Mouse (Mus musculus) liver, embryonic 11.5 days (tissue): ENCODE data around the gene Ttll7. TPM values are rescaled to one million over a fixed set of nuclear protein-coding genes. Genes with fewer than 3 reads are reported as not detected.

Experiments used
- ATAC-seq: fragments of 200-750 bp; cut with Nextera tagmentation; replicated peaks from 2 replicates; pipeline ENCODE4 v1.8.0; 2017; ENCODE audit warnings: moderate number of reproducible peaks, mild to moderate bottlenecking, moderate TSS enrichment, moderate library complexity; ENCODE audit not compliant: low FRiP score
- DNase-seq: peaks from one replicate; pipeline ENCODE4 v3.0.0-alpha.2; 2017; ENCODE audit warnings: low spot score
- H3K27ac ChIP-seq: fragments of 300-500 bp; sonication (generic); 2 replicates; pipeline ENCODE4 v1.5.1; 2014; ENCODE audit warnings: mild to moderate bottlenecking, low read depth, low read length, control low read depth
- H3K27me3 ChIP-seq: fragments of 300-500 bp; sonication (generic); replicated peaks from 2 replicates; pipeline ENCODE4 v1.6.1; 2014; ENCODE audit warnings: low read length, mixed read lengths; ENCODE audit not compliant: control insufficient read depth, insufficient read depth
- H3K36me3 ChIP-seq: fragments of 300-500 bp; sonication (generic); 2 replicates; pipeline ENCODE4 v1.6.1; 2014; ENCODE audit warnings: mild to moderate bottlenecking, low read length, moderate library complexity, mixed read lengths; ENCODE audit not compliant: control insufficient read depth, insufficient read depth
- H3K4me1 ChIP-seq: fragments of 300-500 bp; sonication (generic); replicated peaks from 2 replicates; pipeline ENCODE4 v1.6.1; 2014; ENCODE audit warnings: low read length, mixed read lengths; ENCODE audit not compliant: control insufficient read depth, insufficient read depth
- H3K4me2 ChIP-seq: fragments of 300-500 bp; sonication (generic); 2 replicates; pipeline ENCODE4 v1.6.1; 2014; ENCODE audit warnings: mild to moderate bottlenecking, control low read depth, moderate library complexity
- H3K4me3 ChIP-seq: fragments of 300-500 bp; sonication (generic); 2 replicates; pipeline ENCODE4 v1.5.1; 2014; ENCODE audit warnings: low read depth, low read length, control low read depth
- H3K9ac ChIP-seq: fragments of 300-500 bp; sonication (generic); 2 replicates; pipeline ENCODE4 v1.6.1; 2014; ENCODE audit warnings: low read depth, low read length, control low read depth
- H3K9me3 ChIP-seq: fragments of 300-500 bp; sonication (generic); 2 replicates; pipeline ENCODE4 v1.6.1; 2016; ENCODE audit warnings: low read length, inconsistent platforms, mixed read lengths; ENCODE audit not compliant: control insufficient read depth
- WGBS: fragments of 180-500 bp; shearing (Covaris S2); extraction: QIAGEN DNeasy Blood & Tissue Kit; methylation state at CpG from one replicate; pipeline ENCODE4 v1.1.7; 2014; 5-methylcytosine and 5-hydroxymethylcytosine counted together
- polyA plus RNA-seq: library from polyadenylated mRNA; unstranded; fragments of >200 nt; fragmentation: Nextera tagmentation; extraction: Ambion mirVana; gene quantifications from 2 replicates; pipeline ENCODE4 v1.2.1, GENCODE M21; 2014

Ttll7 gene
- polyA plus RNA-seq, 1 experiment from 2014 or later, result 1.0 TPM

DNA sequence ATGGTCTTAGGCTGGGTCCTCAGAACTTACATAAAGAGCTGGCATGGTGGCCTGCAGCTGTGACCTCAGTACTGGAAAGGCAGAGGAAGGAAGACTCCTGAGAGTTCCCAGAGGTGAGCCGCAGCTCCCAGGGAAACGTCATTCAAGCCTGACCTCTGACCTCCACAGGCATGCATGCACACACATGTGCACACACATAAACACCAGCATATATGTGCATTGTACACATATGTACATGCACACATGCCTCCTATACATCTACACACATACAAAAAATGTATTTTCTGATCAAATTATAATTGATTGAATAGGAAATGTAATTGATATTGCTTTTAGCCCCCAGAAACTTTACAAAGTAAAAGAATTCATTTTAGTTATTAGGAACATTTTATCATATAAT is 93.2 kb downstream of the Ttll7 start:
- Histone ChIP-seq H3K4me3 (no peak overlapping the region), H3K4me2 (no peak overlapping the region), H3K4me1 (no peaks in the 10 kb centered on the region), H3K27me3 (no peaks in the 10 kb centered on the region), H3K9ac (no peak overlapping the region), H3K9me3 (no peaks in the 10 kb centered on the region), H3K27ac (no peak overlapping the region), H3K36me3 (no peaks in the 10 kb centered on the region)
- DNase-seq (no peak), ATAC-seq (peak; percentile 41; the same call in 1 of the 2 replicates)
- WGBS, result 49% methylated on average over 2 of the region's 2 CpGs

DNA sequence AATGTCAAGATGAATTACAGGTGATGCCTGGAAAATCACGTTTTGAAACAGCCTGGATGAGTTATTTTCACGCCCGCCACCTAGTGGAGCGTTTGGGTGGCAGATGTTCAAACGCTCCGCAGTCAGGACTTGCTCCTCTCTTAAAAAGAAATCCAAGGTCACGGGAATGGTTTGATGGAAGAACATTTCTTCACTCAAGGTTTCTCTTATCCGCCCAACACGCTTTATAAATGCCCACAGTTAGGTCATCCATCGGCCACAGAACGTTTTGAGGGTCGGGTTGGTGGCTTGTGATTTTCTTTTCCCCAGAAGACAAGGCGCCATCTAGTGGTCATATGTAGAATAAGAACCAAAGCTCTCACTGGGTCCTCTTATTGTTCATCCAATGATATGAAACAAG is 93.7 kb downstream of the Ttll7 start:
- Histone ChIP-seq H3K36me3 (no peaks in the 10 kb centered on the region), H3K27ac (no peak overlapping the region), H3K27me3 (no peaks in the 10 kb centered on the region), H3K9ac (no peak overlapping the region), H3K4me3 (peak overlapping the region; percentile 39), H3K4me1 (no peaks in the 10 kb centered on the region), H3K4me2 (peak overlapping the region; percentile 67), H3K9me3 (no peaks in the 10 kb centered on the region)
- DNase-seq (peak; percentile 59), ATAC-seq (peak; percentile 53; the same call in 1 of the 2 replicates)
- WGBS, result 1% methylated on average over 13 of the region's 13 CpGs

DNA sequence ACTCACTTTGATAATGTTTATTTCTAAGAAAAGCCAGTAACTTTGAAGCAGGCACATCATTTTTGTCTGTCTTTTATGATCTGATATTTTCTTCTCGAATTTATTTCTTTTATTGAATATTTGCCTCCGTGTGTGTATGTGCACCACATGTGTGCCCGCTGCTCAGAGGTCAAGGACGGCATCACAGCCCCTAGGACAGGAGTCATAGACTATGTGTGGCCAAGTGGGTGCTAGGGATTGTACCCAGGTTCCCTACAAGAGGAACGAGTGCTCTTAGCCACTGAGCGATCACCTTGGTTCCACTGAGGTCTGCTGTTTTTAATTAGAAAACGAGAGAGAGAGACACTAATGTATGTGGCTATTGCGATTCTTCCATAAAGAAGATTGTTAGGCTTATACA is 94.5 kb downstream of the Ttll7 start:
- Histone ChIP-seq H3K27ac (no peak overlapping the region), H3K4me2 (no peak overlapping the region), H3K9me3 (no peaks in the 10 kb centered on the region), H3K9ac (no peak overlapping the region), H3K4me1 (no peaks in the 10 kb centered on the region), H3K27me3 (no peaks in the 10 kb centered on the region), H3K4me3 (no peak overlapping the region), H3K36me3 (no peaks in the 10 kb centered on the region)
- no peak for DNase-seq
- WGBS, result 75% methylated on average over 8 of the region's 8 CpGs
- no peak for ATAC-seq

- DNase-seq, result no peak
- Histone ChIP-seq H3K4me2 (no peak overlapping the region), H3K27ac (no peak overlapping the region), H3K36me3 (no peaks in the 10 kb centered on the region), H3K9me3 (no peaks in the 10 kb centered on the region), H3K4me3 (no peak overlapping the region), H3K4me1 (no peaks in the 10 kb centered on the region), H3K9ac (no peak overlapping the region), H3K27me3 (no peaks in the 10 kb centered on the region)
- 87% methylated on average over 8 of the region's 8 CpGs for WGBS
- ATAC-seq, result no peak
Observed at GRCm38 (mm10) chr3:146956792-146957191, 104.6 kb downstream of the Ttll7 start.

DNA sequence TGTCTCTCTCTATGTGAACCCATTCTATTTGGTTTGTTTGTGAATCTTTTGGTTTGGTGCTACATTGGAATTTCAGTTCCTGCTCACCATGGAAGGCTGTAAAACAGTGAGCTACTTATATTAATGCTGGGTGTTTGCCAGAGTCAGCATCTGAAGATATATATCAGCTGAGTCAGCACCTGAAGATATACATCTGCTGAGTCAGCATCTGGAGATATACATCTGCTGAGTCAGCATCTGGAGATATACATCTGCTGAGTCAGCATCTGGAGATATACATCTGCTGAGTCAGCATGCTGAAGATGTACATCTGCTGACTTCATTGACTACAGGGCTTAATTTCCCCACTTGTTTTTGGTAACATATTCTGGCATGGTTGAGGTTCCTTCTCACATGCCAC is 110.7 kb downstream of the Ttll7 start:
- ATAC-seq (no peak), DNase-seq (no peak)
- no peaks in the 10 kb centered on the region for H3K36me3 ChIP-seq
- H3K27ac ChIP-seq, result no peak overlapping the region
- no peak overlapping the region for H3K9ac ChIP-seq
- H3K27me3 ChIP-seq, result no peaks in the 10 kb centered on the region
- H3K9me3 ChIP-seq, result no peaks in the 10 kb centered on the region
- no peak overlapping the region for H3K4me2 ChIP-seq
- H3K4me1 ChIP-seq, result no peaks in the 10 kb centered on the region
- H3K4me3 ChIP-seq, result no peak overlapping the region

DNA sequence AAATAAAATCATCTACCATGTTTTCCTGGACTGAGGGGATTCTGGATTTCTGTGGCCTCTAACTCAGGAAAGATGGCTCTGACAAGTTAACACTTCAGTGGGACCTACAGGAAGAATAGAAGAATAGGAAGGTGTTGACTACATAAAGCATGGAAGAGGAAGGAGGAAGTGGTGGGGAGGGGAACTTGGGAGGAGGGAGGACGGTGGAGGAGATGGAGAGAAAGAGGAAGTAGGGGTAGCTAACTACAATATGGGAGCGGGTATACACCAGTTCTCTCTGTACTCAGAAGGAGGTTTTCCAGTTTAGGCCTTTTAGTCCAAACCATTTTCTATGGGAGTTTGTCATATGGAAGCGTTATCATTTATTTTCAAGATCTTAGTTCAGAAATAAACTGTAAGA is 112.2 kb downstream of the Ttll7 start:
- H3K4me1 ChIP-seq, result no peaks in the 10 kb centered on the region
- H3K4me2 ChIP-seq, result no peak overlapping the region
- H3K9ac ChIP-seq, result no peak overlapping the region
- no peak overlapping the region for H3K4me3 ChIP-seq
- H3K27ac ChIP-seq, result no peak overlapping the region
- no peaks in the 10 kb centered on the region for H3K36me3 ChIP-seq
- no peaks in the 10 kb centered on the region for H3K9me3 ChIP-seq
- H3K27me3 ChIP-seq, result no peaks in the 10 kb centered on the region
- ATAC-seq, result no peak
- no peak for DNase-seq
- 53% methylated on average over 3 of the region's 3 CpGs for WGBS

- Histone ChIP-seq H3K36me3 (no peaks in the 10 kb centered on the region), H3K4me1 (no peaks in the 10 kb centered on the region), H3K9ac (no peak overlapping the region), H3K27ac (no peak overlapping the region), H3K4me3 (no peak overlapping the region), H3K9me3 (no peaks in the 10 kb centered on the region), H3K27me3 (no peaks in the 10 kb centered on the region), H3K4me2 (no peak overlapping the region)
- no peak for DNase-seq
- 78% methylated on average over 7 of the region's 7 CpGs for WGBS
- no peak for ATAC-seq
Observed at GRCm38 (mm10) chr3:146967242-146967641, 115.1 kb downstream of the Ttll7 start.

DNA sequence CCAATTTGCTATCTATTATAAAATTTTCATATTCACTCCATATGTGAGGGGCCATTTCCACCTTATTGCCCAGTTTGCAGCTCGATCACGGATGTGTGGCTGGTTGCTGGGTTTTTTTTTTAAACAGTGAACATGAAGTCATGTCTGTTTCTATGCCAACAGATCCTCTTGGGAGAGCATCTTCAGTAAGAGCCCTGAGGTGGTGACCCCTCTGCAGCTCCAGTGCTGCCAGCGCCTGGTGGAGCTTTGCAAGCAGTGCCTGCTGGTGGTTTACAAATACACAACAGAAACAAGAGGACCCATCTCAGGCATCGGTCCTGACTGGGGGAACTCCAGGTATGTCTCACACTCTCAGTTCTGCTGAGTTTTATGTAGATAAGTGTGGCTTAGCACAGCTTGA is 115.7 kb downstream of the Ttll7 start:
- no peaks in the 10 kb centered on the region for H3K4me1 ChIP-seq
- H3K27ac ChIP-seq, result no peak overlapping the region
- no peak overlapping the region for H3K4me3 ChIP-seq
- no peaks in the 10 kb centered on the region for H3K9me3 ChIP-seq
- H3K27me3 ChIP-seq, result no peaks in the 10 kb centered on the region
- 75% methylated on average over 4 of the region's 4 CpGs for WGBS
- ATAC-seq, result no peak
- no peaks in the 10 kb centered on the region for H3K36me3 ChIP-seq
- H3K9ac ChIP-seq, result no peak overlapping the region
- H3K4me2 ChIP-seq, result no peak overlapping the region
- no peak for DNase-seq

DNA sequence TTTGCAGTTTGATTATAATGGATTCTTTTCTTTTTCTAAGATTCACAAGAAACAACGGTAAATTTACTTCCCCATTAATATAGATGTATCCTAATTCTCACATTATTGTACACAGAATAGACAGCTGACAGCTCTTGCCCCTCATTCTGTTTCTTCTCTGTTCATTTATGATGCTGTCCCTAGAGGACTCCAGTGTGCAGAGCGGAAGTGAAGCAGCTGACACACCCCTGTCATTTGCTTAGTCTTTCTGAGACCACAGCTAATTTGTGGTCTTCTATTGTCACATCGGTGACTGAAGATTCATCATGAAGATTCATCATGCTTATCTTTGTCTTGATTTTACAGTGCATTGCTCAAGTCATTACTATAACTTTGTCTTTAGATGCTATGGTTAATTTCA is 126.1 kb downstream of the Ttll7 start:
- WGBS, result 84% methylated on average over 3 of the region's 3 CpGs
- H3K27ac ChIP-seq, result no peak overlapping the region

More for the DNA sequence above, 126.1 kb downstream of the Ttll7 start:
- H3K27me3 ChIP-seq, result no peaks in the 10 kb centered on the region
- H3K36me3 ChIP-seq, result no peaks in the 10 kb centered on the region
- DNase-seq (no peak), ATAC-seq (no peak)
- no peak overlapping the region for H3K4me2 ChIP-seq
- H3K9me3 ChIP-seq, result no peaks in the 10 kb centered on the region
- no peak overlapping the region for H3K4me3 ChIP-seq
- no peak overlapping the region for H3K9ac ChIP-seq
- no peaks in the 10 kb centered on the region for H3K4me1 ChIP-seq
